Mouse (Mus musculus) kidney, adult 2 months (tissue): ENCODE measurements around the gene Adprm.

Experiments
- CTCF ChIP-seq: fragments of 200-500 bp; conservative IDR thresholded peaks from 2 replicates; pipeline ENCODE4 v1.5.1; 2011; ENCODE audit warnings: low read depth, mild to moderate bottlenecking, control low read depth, low read length, moderate library complexity, mixed read lengths; ENCODE audit not compliant: insufficient read depth, insufficient read length
- POLR2A ChIP-seq: fragments of 200-500 bp; IDR thresholded peaks from one replicate; pipeline ENCODE4 v1.6.1; 2011; ENCODE audit warnings: low read depth, low read length, control low read depth

- TF ChIP-seq CTCF: no peak
- TF ChIP-seq POLR2A: no peak
Observed at GRCm38 (mm10) chr11:67082188-67082587, 29.8 kb upstream of the Adprm start.
